Mouse (Mus musculus) embryo, embryonic 11.5 days (tissue): Measurements from ENCODE around the gene Sgk1.
"Not testable (repeated sequence)": the region's sequence is repeated elsewhere in the genome, so short reads cannot be mapped to it uniquely, and the experiment has no call there.

Experiments
- DNase-seq: peaks from one replicate; pipeline ENCODE4 v3.0.0-alpha.2; 2012; ENCODE audit warnings: low read depth, low spot score

Gene Sgk1

GRCm38 (mm10) chr10:22000491-22001306 lies 118.7 kb downstream of the Sgk1 start:
- no peak for DNase-seq

GRCm38 (mm10) chr10:22001621-22002020 lies 119.6 kb downstream of the Sgk1 start:
- no peak for DNase-seq

GRCm38 (mm10) chr10:22004763-22005162 lies 122.8 kb downstream of the Sgk1 start:
- DNase-seq, result no peak

GRCm38 (mm10) chr10:22007160-22007801 lies 125.3 kb downstream of the Sgk1 start:
- no peak for DNase-seq

GRCm38 (mm10) chr10:22007802-22008172 lies 125.8 kb downstream of the Sgk1 start:
- no peak for DNase-seq

- peak; percentile 62 for DNase-seq
Observed at GRCm38 (mm10) chr10:22010088-22010818, 128.3 kb downstream of the Sgk1 start.

- no peak for DNase-seq
Observed at GRCm38 (mm10) chr10:22017469-22018159, 135.6 kb downstream of the Sgk1 start.

- no peak for DNase-seq
Observed at GRCm38 (mm10) chr10:22018618-22019017, 136.6 kb downstream of the Sgk1 start.

- no peak for DNase-seq
Observed at GRCm38 (mm10) chr10:22034303-22034702, 152.3 kb downstream of the Sgk1 start.

GRCm38 (mm10) chr10:22036256-22036655 lies 154.3 kb downstream of the Sgk1 start:
- DNase-seq, result not testable (repeated sequence)
